Mouse (Mus musculus) liver, embryonic 13.5 days (tissue): Measurements from ENCODE around the gene Mettl27. TPM values are rescaled to one million over a fixed set of nuclear protein-coding genes. Genes with fewer than 3 reads are reported as not detected.

ENCODE experiments used
- ATAC-seq: fragments of 200-750 bp; cut with Nextera tagmentation; 2 replicates; pipeline ENCODE4 v1.8.0; 2017; ENCODE audit warnings: low read depth, mild to moderate bottlenecking, moderate number of reproducible peaks, moderate library complexity
- DNase-seq: peaks from one replicate; pipeline ENCODE4 v3.0.0; 2022
- H3K27ac ChIP-seq: fragments of 300-500 bp; sonication (generic); 2 replicates; pipeline ENCODE4 v1.5.1; 2015; ENCODE audit warnings: moderate library complexity, mild to moderate bottlenecking, inconsistent platforms
- H3K27me3 ChIP-seq: fragments of 300-500 bp; sonication (generic); 2 replicates; pipeline ENCODE4 v1.6.1; 2015; ENCODE audit warnings: mild to moderate bottlenecking, inconsistent platforms
- H3K36me3 ChIP-seq: fragments of 300-500 bp; sonication (generic); 2 replicates; pipeline ENCODE4 v1.6.1; 2015; ENCODE audit warnings: mild to moderate bottlenecking, inconsistent platforms
- H3K4me1 ChIP-seq: fragments of 300-500 bp; sonication (generic); replicated peaks from 2 replicates; pipeline ENCODE4 v1.6.1; 2015; ENCODE audit warnings: inconsistent platforms
- H3K4me2 ChIP-seq: fragments of 300-500 bp; sonication (generic); 2 replicates; pipeline ENCODE4 v1.6.1; 2015; ENCODE audit warnings: inconsistent platforms, mild to moderate bottlenecking, moderate library complexity
- H3K4me3 ChIP-seq: fragments of 300-500 bp; sonication (generic); replicated peaks from 2 replicates; pipeline ENCODE4 v1.5.1; 2015; ENCODE audit warnings: mild to moderate bottlenecking, inconsistent platforms
- H3K9ac ChIP-seq: fragments of 300-500 bp; sonication (generic); 2 replicates; pipeline ENCODE4 v1.6.1; 2015; ENCODE audit warnings: mild to moderate bottlenecking, inconsistent platforms
- H3K9me3 ChIP-seq: fragments of 300-500 bp; sonication (generic); replicated peaks from 2 replicates; pipeline ENCODE4 v1.6.1; 2016; ENCODE audit warnings: inconsistent platforms
- WGBS: fragments of 180-500 bp; shearing (Covaris S2); methylation state at CpG from one replicate; pipeline ENCODE4 v1.1.7; 2015; ENCODE audit not compliant: insufficient replicate concordance; 5-methylcytosine and 5-hydroxymethylcytosine counted together
- polyA plus RNA-seq: library from polyadenylated mRNA; unstranded; fragments of >200 nt; fragmentation: Nextera tagmentation; extraction: Ambion mirVana; gene quantifications from 2 replicates; pipeline ENCODE4 v1.2.1, GENCODE M21; 2015

The Mettl27 gene
- polyA plus RNA-seq, 1 experiment from 2014 or later, result 12.2 TPM

DNA sequence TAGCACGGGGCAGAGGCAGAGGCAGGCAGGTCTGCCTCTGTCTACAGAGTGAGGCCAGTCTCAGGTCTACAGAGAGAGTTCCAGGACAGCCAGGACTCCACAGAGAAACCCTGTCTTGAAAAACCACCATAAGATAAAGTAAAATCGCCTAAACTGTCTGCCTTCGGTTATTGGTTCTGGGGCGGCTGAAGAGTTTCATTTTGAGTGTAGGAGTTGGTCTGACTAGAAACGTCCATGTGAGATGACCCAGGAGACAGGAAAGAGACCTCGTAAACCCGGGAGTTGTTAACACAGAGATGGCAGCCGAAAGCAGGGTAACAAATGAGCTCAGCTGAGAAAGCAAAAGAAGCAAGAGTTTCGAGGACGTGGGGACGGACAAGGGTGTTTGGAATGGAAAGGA, 57.0 kb downstream of the Mettl27 start:
- H3K4me1 ChIP-seq, result peaks cover 23% of the 10 kb centered on the region
- no peak for DNase-seq
- no peak overlapping the region for H3K27ac ChIP-seq
- no peak overlapping the region for H3K9ac ChIP-seq
- no peak overlapping the region for H3K4me3 ChIP-seq
- 41% methylated on average over 11 of the region's 11 CpGs for WGBS
- H3K36me3 ChIP-seq, result no peaks in the 10 kb centered on the region
- no peak for ATAC-seq
- no peaks in the 10 kb centered on the region for H3K9me3 ChIP-seq
- H3K27me3 ChIP-seq, result peaks cover 66% of the 10 kb centered on the region
- no peak overlapping the region for H3K4me2 ChIP-seq

DNA sequence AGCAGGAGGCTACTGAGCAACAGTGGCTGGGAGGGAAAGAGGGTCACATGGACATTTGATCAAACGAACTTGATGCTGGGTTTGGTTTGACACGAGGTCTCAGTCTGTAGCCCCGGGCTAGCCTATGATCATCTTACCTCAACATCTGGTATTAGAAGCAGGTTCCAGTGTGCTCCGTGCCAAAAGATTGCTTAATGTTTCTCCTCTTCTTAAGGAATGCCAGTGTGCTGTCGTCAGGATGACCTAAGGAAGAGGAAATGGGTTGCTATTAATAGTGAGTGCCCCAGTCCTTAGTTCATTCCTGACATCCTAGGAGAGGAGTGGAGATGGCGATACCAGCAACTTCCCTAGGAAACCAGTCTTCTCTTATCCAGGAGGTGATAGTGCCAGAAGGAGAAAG, 57.6 kb downstream of the Mettl27 start:
- Histone ChIP-seq H3K36me3 (no peaks in the 10 kb centered on the region), H3K9me3 (no peaks in the 10 kb centered on the region), H3K4me3 (no peak overlapping the region), H3K4me2 (no peak overlapping the region), H3K27me3 (peaks cover 61% of the 10 kb centered on the region), H3K4me1 (peaks cover 23% of the 10 kb centered on the region), H3K9ac (no peak overlapping the region), H3K27ac (no peak overlapping the region)
- ATAC-seq, result no peak
- DNase-seq, result no peak
- 31% methylated on average over 6 of the region's 6 CpGs for WGBS

Other genes with a start within 250 kb of the Mettl27 start
- gene Limk1, start 243.8 kb upstream of the Mettl27 start, polyA plus RNA-seq, result 0.75 and 0.98 TPM in 2 replicates
- 3.5 and 3.8 TPM in 2 replicates for gene Eln, start 185.0 kb upstream of the Mettl27 start, polyA plus RNA-seq
- gene Tmem270, start 25.6 kb upstream of the Mettl27 start, polyA plus RNA-seq, result not detected in 2 replicates
- 246 and 259 TPM in 2 replicates for gene Cldn13, start 16.8 kb upstream of the Mettl27 start, polyA plus RNA-seq
- 0.15 and 0.32 TPM in 2 replicates for gene Cldn4, start 14.6 kb downstream of the Mettl27 start, polyA plus RNA-seq
- 0.38 and 0.74 TPM in 2 replicates for gene Cldn3, start 53.8 kb downstream of the Mettl27 start, polyA plus RNA-seq
- 37.0 and 37.3 TPM in 2 replicates for gene Abhd11, start 76.8 kb downstream of the Mettl27 start, polyA plus RNA-seq
- 1.3 and 1.5 TPM in 2 replicates for gene Stx1a, start 91.1 kb downstream of the Mettl27 start, polyA plus RNA-seq
- 15.2 and 16.5 TPM in 2 replicates for gene Dnajc30, start 131.8 kb downstream of the Mettl27 start, polyA plus RNA-seq
- gene Bud23, start 132.6 kb downstream of the Mettl27 start, polyA plus RNA-seq, result 82.4 and 92.4 TPM in 2 replicates
- gene Vps37d, start 145.9 kb downstream of the Mettl27 start, polyA plus RNA-seq, result 0.25 and 0.47 TPM in 2 replicates
- 8.5 and 9.5 TPM in 2 replicates for gene Mlxipl, start 157.5 kb downstream of the Mettl27 start, polyA plus RNA-seq
- 13.1 and 13.6 TPM in 2 replicates for gene Tbl2, start 217.3 kb downstream of the Mettl27 start, polyA plus RNA-seq
- 34.5 and 41.1 TPM in 2 replicates for gene Bcl7b, start 235.9 kb downstream of the Mettl27 start, polyA plus RNA-seq